Mouse (Mus musculus) heart, adult 11 months (tissue): ENCODE measurements around the gene Nap1l4.

Source experiments
- DNase-seq: peaks from one replicate; pipeline ENCODE4 v3.0.0; 2022

The Nap1l4 gene

DNA sequence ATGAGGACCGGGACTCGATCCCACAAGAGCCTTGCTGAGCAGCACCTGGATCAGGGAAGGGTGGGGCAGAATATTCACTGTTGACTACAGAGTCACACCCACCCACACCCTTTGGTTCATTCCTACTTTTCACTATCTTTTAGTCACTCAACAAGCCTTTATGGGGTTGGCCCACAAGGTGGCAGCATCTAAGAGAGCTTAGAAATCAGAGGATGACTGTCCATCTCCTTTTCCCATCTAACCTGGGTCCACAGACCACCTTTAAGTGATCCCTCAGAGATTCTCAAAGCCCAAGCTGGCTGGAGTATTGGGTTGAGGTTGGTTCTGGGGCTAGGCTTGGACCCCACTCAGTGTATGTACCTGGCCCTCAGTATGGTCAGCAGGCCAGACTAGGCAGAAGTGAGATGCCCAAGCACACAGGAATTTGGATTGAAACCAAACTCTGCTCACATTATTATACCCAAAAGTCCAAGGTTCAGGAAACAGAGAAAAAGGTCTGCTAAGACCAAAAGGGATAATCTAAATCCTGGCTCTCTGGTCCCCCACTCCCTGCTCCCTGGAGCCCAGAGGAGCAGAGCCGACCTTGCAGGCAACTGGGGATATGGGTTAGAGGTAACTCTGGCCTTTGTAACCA, 72.1 kb downstream of the Nap1l4 start:
- DNase-seq, result no peak

DNA sequence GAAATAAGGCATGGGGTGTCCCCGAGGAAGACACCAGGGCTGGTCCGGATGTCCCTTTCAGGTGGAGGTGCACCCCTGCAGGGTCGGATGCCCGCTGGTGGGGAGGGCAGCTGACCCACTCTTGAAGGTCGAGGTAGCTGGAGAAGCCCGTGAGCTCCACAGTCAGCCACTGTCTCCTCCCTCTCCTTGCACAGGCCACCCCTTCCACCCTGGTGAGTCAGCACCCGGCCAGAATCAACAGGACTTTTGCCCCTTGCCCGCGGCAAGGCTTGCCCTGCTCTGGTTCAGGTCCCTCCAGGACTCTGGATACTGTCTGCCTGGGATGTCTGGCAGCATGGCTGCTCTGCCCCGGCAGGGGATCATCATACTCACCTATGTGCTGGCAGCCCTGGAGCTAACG, 73.0 kb downstream of the Nap1l4 start:
- DNase-seq, result no peak

DNA sequence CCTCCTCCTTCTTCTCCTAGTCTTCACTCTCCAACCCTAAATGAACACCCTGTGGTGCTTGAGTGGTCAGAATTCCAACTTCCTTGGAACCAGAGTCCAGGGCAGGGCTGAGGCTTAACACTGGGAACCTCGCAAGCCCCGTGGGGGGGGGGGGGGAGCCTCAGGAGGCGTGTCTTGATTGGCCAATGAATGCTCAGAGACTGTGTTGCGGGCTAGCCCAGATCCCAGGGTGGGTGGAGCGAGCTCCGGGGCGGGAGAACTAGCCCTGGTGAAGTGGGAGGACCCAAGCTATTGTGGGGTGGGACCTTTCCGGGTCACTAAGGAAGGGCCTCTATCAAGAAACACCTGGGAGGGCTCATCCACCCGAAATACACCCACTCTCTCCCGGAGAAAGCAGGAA, 74.1 kb downstream of the Nap1l4 start:
- no peak for DNase-seq

DNA sequence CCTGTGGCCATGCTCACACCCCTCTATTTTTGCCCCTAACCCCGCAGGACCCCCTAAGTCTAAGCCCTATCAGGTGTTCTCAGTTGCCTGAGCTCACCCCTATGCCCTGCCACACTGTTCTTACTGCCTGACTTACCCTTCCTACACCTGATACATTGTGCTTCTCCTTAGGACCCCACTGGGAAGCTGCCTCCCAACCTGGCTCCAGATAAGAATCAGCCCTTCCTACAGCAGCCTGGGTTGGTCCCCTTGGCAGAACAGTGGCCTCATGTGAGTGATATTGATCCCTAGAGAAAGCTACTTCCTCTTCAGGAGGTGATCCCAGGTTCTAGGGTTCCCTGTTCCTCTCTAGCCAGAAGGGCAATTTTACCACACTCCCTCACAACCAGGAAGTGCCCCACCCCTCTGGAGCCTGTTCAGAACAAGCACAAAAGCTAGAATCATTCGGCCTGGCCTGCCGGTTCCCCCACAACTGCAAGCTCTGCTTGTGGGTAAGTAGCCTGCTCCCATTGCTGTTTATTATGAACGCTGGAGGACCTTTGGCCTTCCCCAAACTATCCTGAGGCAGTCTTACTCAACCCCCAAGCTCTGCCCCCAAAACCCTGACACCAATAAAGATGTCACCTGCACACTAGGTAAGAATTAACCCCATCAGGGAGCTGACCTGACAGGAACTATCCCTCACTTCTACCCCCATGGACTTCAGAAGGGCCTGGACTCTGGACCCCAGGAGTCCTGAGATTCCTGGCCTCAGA, 75.4 kb downstream of the Nap1l4 start, which contains the start of gene Slc22a18:
TSS of gene Slc22a18 (plus strand) at position 390 of the 755 bp plus-strand sequence.
- peak; percentile 96 for DNase-seq

DNA sequence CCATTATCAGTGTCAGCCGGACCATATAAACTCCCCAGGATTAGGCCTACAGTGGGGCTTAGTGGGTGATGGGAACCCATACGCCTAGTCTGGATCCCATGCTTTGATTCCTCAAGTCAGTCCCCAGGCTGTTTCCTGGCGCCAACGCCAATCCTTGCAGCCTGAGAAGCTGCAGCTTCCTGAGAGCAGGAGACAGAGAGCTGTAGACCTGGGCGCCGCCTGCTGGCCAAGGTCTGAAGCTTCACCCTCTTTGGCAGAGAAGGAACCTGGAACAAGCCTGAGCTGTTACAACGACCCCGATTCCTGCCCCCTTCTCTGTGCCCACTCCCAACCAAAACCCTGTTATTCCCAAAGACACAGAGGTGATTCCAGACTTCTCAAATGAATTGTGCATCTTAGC, 79.0 kb downstream of the Nap1l4 start:
- peak; percentile 97 for DNase-seq

DNA sequence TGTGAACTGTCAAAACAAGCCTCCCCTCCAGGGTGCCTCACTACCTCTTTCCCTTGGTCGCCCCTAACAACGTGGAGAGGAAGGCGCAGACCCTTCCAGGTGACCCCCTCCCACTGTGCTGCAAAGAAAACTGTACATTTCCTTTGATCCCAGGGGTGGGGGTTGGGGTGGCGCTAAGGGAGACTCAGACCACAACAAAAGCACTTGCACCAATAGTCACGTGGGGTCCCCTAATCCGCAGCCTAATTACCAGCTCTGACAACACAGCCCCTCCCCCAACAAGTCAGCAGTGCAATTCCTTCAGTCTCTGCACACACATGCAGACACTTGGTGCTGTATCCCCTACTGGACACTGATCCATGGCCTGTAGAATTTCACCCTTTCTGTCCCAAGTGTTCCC, 81.2 kb downstream of the Nap1l4 start:
- DNase-seq, result no peak

DNA sequence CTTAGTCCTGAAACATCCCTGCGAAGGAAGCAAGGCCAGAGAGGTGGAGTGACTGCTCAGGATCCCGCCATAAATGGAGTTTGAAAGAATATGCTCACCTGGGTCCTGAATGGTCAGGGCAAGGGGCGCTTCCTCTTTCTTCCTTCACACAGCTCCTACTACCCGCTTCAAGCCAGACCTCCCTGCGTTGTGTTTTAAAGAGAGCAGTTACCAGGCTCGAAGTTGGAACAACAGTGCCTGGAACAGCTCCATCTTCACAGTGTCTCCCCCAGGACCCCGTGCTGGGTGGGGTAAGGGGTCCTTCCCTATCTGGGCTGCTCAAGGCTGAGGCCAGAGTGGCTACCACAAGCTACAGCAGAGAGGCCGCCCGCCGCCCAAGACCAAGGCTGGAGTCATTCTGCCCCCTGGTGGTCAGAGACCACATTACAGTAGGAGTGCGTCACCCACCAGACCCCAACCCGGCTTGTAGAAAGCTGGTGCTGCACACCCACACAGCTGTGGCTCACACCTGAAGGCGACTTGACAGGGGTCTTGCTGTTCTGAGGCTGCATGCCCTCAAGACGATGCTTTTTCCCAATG, 82.7 kb downstream of the Nap1l4 start:
- peak; percentile 97 for DNase-seq

DNA sequence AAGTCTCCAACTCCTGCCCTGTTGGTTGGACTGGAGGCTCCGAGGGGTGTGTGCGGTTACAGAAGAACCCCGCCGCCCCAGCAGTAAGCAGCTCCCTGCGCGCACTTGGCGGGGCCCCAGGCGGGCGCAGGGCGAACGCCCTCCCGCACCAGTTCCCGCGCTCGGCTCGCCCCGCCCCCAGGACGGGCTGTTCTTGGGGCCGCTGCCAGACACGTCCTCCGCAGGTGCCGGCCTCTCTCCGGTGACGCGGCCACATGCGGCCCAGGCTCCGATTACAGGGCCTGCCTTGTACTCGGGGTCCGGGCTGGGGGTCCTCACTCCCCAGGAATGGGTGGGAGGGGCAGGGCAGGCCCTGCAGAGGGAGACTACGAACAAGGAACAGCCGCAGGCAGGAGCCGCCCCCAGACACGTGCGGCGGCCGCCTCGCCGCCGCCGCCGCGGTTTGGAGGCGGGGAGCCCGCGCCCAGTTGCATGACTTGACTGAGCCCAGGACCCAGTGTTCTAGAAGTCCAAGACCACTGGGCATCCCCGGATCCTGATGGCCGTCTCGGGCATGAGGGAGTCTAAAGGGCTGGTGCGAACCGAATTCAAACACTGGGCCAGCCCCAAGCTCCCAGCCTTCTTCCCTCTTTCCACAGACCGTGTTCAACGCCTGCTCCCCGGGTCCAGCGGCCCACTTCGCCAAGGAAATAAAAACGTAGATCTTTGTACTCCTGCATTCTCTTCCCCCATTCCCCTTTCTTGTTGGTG, 83.9 kb downstream of the Nap1l4 start:
- peak; percentile 95 for DNase-seq

DNA sequence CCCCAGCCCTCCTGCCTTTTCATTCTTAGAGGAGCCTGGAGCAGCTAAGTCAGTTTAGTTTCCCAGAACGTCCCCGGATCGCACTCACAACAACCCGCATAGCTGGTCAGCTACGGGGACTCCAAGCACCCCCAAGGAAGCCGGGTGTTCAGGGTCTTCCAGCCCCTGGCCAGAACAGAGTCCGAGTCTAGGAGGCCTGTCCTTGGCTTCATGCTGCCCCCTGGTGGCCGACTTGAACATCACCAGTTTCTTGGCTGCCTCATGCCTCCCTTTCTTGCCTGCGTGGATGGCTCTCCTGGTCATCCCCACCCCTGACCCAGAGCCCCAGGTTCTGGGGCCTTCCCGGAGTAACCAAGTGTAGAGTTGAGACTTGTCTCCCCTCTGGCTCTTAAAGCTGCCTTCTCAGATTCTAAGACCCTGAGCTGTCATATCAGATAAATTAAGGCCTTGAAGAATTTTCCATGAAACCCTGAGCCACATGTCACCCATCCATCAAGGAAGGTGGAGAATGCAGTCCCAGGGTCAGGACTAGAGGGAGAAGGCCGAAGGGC, 85.0 kb downstream of the Nap1l4 start:
- DNase-seq, result peak; percentile 97
